Mouse (Mus musculus) hindbrain, embryonic 15.5 days (tissue): Measurements from ENCODE around the gene Tpp1. TPM values are rescaled to one million over a fixed set of nuclear protein-coding genes. Genes with fewer than 3 reads are reported as not detected.

Source experiments
- ATAC-seq: fragments of 200-750 bp; cut with Nextera tagmentation; 2 replicates; pipeline ENCODE4 v1.8.0; 2017; ENCODE audit warnings: low read depth, moderate number of reproducible peaks, moderate TSS enrichment; ENCODE audit not compliant: low FRiP score
- H3K27ac ChIP-seq: fragments of 300-500 bp; sonication (generic); replicated peaks from 2 replicates; pipeline ENCODE4 v1.5.1; 2015; ENCODE audit warnings: mild to moderate bottlenecking, inconsistent platforms
- H3K27me3 ChIP-seq: fragments of 300-500 bp; sonication (generic); 2 replicates; pipeline ENCODE4 v1.6.1; 2015; ENCODE audit warnings: control low read depth, inconsistent platforms
- H3K36me3 ChIP-seq: fragments of 300-500 bp; sonication (generic); 2 replicates; pipeline ENCODE4 v1.6.1; 2015; ENCODE audit warnings: control low read depth, inconsistent platforms
- H3K4me1 ChIP-seq: fragments of 300-500 bp; sonication (generic); replicated peaks from 2 replicates; pipeline ENCODE4 v1.6.1; 2015; ENCODE audit warnings: control low read depth, inconsistent platforms
- H3K4me2 ChIP-seq: fragments of 300-500 bp; sonication (generic); 2 replicates; pipeline ENCODE4 v1.6.1; 2015; ENCODE audit warnings: moderate library complexity, mild to moderate bottlenecking, inconsistent platforms
- H3K4me3 ChIP-seq: fragments of 300-500 bp; sonication (generic); 2 replicates; pipeline ENCODE4 v1.5.1; 2015; ENCODE audit warnings: mild to moderate bottlenecking, inconsistent platforms
- H3K9ac ChIP-seq: fragments of 300-500 bp; sonication (generic); 2 replicates; pipeline ENCODE4 v1.6.1; 2015; ENCODE audit warnings: inconsistent platforms
- H3K9me3 ChIP-seq: fragments of 300-500 bp; sonication (generic); 2 replicates; pipeline ENCODE4 v1.6.1; 2016; ENCODE audit warnings: control low read depth, inconsistent platforms
- WGBS: fragments of 180-500 bp; shearing (Covaris S2); methylation state at CpG from one replicate; pipeline ENCODE4 v1.1.7; 2015; 5-methylcytosine and 5-hydroxymethylcytosine counted together
- polyA plus RNA-seq: library from polyadenylated mRNA; unstranded; fragments of >200 nt; fragmentation: Nextera tagmentation; extraction: Ambion mirVana; gene quantifications from 2 replicates; pipeline ENCODE4 v1.2.1, GENCODE M21; 2015

Tpp1 gene
- polyA plus RNA-seq, 1 experiment from 2014 or later, result 46.2 TPM

GRCm38 (mm10) chr7:105777797-105778552, 25.9 kb upstream of the Tpp1 start:
- WGBS, result 49% methylated on average over 13 of the region's 13 CpGs
- Histone ChIP-seq H3K9ac (no peak overlapping the region; the same call in 1 of the 2 replicates), H3K27me3 (no peaks in the 10 kb centered on the region), H3K4me3 (0 out of 2 replicates have a peak overlapping the region, but pooled peaks have one; percentile 3), H3K4me1 (peaks cover 77% of the 10 kb centered on the region), H3K4me2 (peak overlapping the region; percentile 27), H3K9me3 (no peaks in the 10 kb centered on the region), H3K36me3 (peaks cover 32% of the 10 kb centered on the region), H3K27ac (peak overlapping the region; percentile 71)
- ATAC-seq, result peak; percentile 29

GRCm38 (mm10) chr7:105777316-105777715, 25.3 kb upstream of the Tpp1 start:
- Histone ChIP-seq H3K9ac (no peak overlapping the region), H3K4me3 (no peak overlapping the region), H3K4me1 (peaks cover 73% of the 10 kb centered on the region), H3K4me2 (peak overlapping the region; percentile 27; the same call in 1 of the 2 replicates), H3K27ac (no peak overlapping the region), H3K27me3 (no peaks in the 10 kb centered on the region), H3K36me3 (peaks cover 38% of the 10 kb centered on the region), H3K9me3 (no peaks in the 10 kb centered on the region)
- 87% methylated on average over 1 of the region's 1 CpGs for WGBS
- no peak for ATAC-seq

- peaks cover 78% of the 10 kb centered on the region for H3K4me1 ChIP-seq
- no peak overlapping the region for H3K27ac ChIP-seq
- H3K36me3 ChIP-seq, result peaks cover 42% of the 10 kb centered on the region
- H3K27me3 ChIP-seq, result no peaks in the 10 kb centered on the region
- 91% methylated on average over 2 of the region's 2 CpGs for WGBS
- H3K4me3 ChIP-seq, result no peak overlapping the region
- no peak overlapping the region for H3K4me2 ChIP-seq
- H3K9me3 ChIP-seq, result no peaks in the 10 kb centered on the region
- no peak for ATAC-seq
- H3K9ac ChIP-seq, result no peak overlapping the region
These were observed 24.0 kb upstream of the Tpp1 start for GRCm38 (mm10) chr7:105776026-105776425.

GRCm38 (mm10) chr7:105774661-105775060, 22.6 kb upstream of the Tpp1 start:
- WGBS, result 34% methylated on average over 8 of the region's 8 CpGs
- Histone ChIP-seq H3K27ac (no peak overlapping the region), H3K9ac (no peak overlapping the region), H3K4me3 (no peak overlapping the region), H3K4me1 (peaks cover 85% of the 10 kb centered on the region), H3K27me3 (no peaks in the 10 kb centered on the region), H3K36me3 (peaks cover 38% of the 10 kb centered on the region), H3K4me2 (no peak overlapping the region), H3K9me3 (no peaks in the 10 kb centered on the region)
- ATAC-seq, result 0 out of 2 replicates have a peak, but pooled peaks have one; percentile 6

- H3K4me2 ChIP-seq, result no peak overlapping the region
- peak; percentile 5; the same call in 1 of the 2 replicates for ATAC-seq
- no peak overlapping the region; the same call in 1 of the 2 replicates for H3K27ac ChIP-seq
- WGBS, result 88% methylated on average over 5 of the region's 5 CpGs
- peaks cover 41% of the 10 kb centered on the region for H3K36me3 ChIP-seq
- no peak overlapping the region for H3K9ac ChIP-seq
- H3K27me3 ChIP-seq, result no peaks in the 10 kb centered on the region
- no peak overlapping the region for H3K4me3 ChIP-seq
- H3K4me1 ChIP-seq, result peaks cover 85% of the 10 kb centered on the region
- H3K9me3 ChIP-seq, result no peaks in the 10 kb centered on the region
These were observed 21.0 kb upstream of the Tpp1 start for GRCm38 (mm10) chr7:105773041-105773440.

GRCm38 (mm10) chr7:105772331-105772730, 20.3 kb upstream of the Tpp1 start:
- H3K9me3 ChIP-seq, result no peaks in the 10 kb centered on the region
- 94% methylated on average over 15 of the region's 15 CpGs for WGBS
- H3K36me3 ChIP-seq, result peaks cover 48% of the 10 kb centered on the region
- no peak overlapping the region for H3K4me2 ChIP-seq
- no peak overlapping the region for H3K4me3 ChIP-seq
- H3K9ac ChIP-seq, result no peak overlapping the region
- peaks cover 85% of the 10 kb centered on the region for H3K4me1 ChIP-seq
- no peak overlapping the region for H3K27ac ChIP-seq
- H3K27me3 ChIP-seq, result no peaks in the 10 kb centered on the region
- no peak for ATAC-seq

- H3K9ac ChIP-seq, result no peak overlapping the region
- H3K27ac ChIP-seq, result no peak overlapping the region
- 83% methylated on average over 3 of the region's 3 CpGs for WGBS
- H3K27me3 ChIP-seq, result no peaks in the 10 kb centered on the region
- H3K9me3 ChIP-seq, result no peaks in the 10 kb centered on the region
- H3K4me1 ChIP-seq, result peaks cover 69% of the 10 kb centered on the region
- H3K4me3 ChIP-seq, result no peak overlapping the region
- H3K36me3 ChIP-seq, result peaks cover 56% of the 10 kb centered on the region
- no peak overlapping the region for H3K4me2 ChIP-seq
- ATAC-seq, result no peak
These were observed 17.9 kb upstream of the Tpp1 start for GRCm38 (mm10) chr7:105769959-105770358.

- Histone ChIP-seq H3K9me3 (no peaks in the 10 kb centered on the region), H3K36me3 (peaks cover 75% of the 10 kb centered on the region), H3K27me3 (no peaks in the 10 kb centered on the region), H3K27ac (peak overlapping the region; percentile 42), H3K4me1 (peaks cover 52% of the 10 kb centered on the region), H3K9ac (no peak overlapping the region), H3K4me3 (no peak overlapping the region), H3K4me2 (no peak overlapping the region)
- ATAC-seq, result peak; percentile 68
- 6% methylated on average over 6 of the region's 6 CpGs for WGBS
These were observed 15.7 kb upstream of the Tpp1 start for GRCm38 (mm10) chr7:105767729-105768165.

GRCm38 (mm10) chr7:105764331-105764730, 12.3 kb upstream of the Tpp1 start:
- H3K4me3 ChIP-seq, result no peak overlapping the region
- no peak overlapping the region for H3K9ac ChIP-seq
- H3K27me3 ChIP-seq, result no peaks in the 10 kb centered on the region
- no peak for ATAC-seq
- peaks cover 28% of the 10 kb centered on the region for H3K4me1 ChIP-seq
- WGBS, result 79% methylated on average over 11 of the region's 11 CpGs
- no peaks in the 10 kb centered on the region for H3K9me3 ChIP-seq
- no peak overlapping the region for H3K4me2 ChIP-seq
- H3K27ac ChIP-seq, result no peak overlapping the region
- H3K36me3 ChIP-seq, result peaks cover 69% of the 10 kb centered on the region

- H3K27ac ChIP-seq, result no peak overlapping the region
- no peaks in the 10 kb centered on the region for H3K27me3 ChIP-seq
- no peak overlapping the region for H3K4me3 ChIP-seq
- 25% methylated on average over 53 of the region's 55 CpGs for WGBS
- peaks cover 12% of the 10 kb centered on the region for H3K4me1 ChIP-seq
- H3K9me3 ChIP-seq, result no peaks in the 10 kb centered on the region
- H3K9ac ChIP-seq, result no peak overlapping the region
- no peak overlapping the region for H3K4me2 ChIP-seq
- peaks cover 80% of the 10 kb centered on the region for H3K36me3 ChIP-seq
- ATAC-seq, result no peak
These were observed 10.7 kb upstream of the Tpp1 start for GRCm38 (mm10) chr7:105762517-105763270.

- no peak overlapping the region for H3K27ac ChIP-seq
- H3K9ac ChIP-seq, result no peak overlapping the region
- 24% methylated on average over 51 of the region's 51 CpGs for WGBS
- peaks cover 6% of the 10 kb centered on the region for H3K4me1 ChIP-seq
- no peaks in the 10 kb centered on the region for H3K9me3 ChIP-seq
- H3K27me3 ChIP-seq, result no peaks in the 10 kb centered on the region
- peaks cover 84% of the 10 kb centered on the region for H3K36me3 ChIP-seq
- ATAC-seq, result no peak
- H3K4me2 ChIP-seq, result no peak overlapping the region
- H3K4me3 ChIP-seq, result no peak overlapping the region
These were observed 9.9 kb upstream of the Tpp1 start for GRCm38 (mm10) chr7:105761813-105762484.

GRCm38 (mm10) chr7:105753281-105753680, 1.2 kb upstream of the Tpp1 start:
- H3K9me3 ChIP-seq, result no peaks in the 10 kb centered on the region
- ATAC-seq, result no peak
- no peak overlapping the region for H3K4me3 ChIP-seq
- H3K4me2 ChIP-seq, result no peak overlapping the region
- H3K27me3 ChIP-seq, result no peaks in the 10 kb centered on the region
- 0 out of 2 replicates have a peak overlapping the region, but pooled peaks have one; percentile 54 for H3K27ac ChIP-seq
- WGBS, result 91% methylated on average over 10 of the region's 10 CpGs
- no peak overlapping the region for H3K9ac ChIP-seq
- peaks cover 57% of the 10 kb centered on the region for H3K36me3 ChIP-seq
- peaks cover 17% of the 10 kb centered on the region for H3K4me1 ChIP-seq
